Mouse (Mus musculus) neural tube, embryonic 11.5 days (tissue): ENCODE results near the gene Ints14. TPM values are rescaled to one million over a fixed set of nuclear protein-coding genes. Genes with fewer than 3 reads are reported as not detected.
"Not testable (repeated sequence)": the region's sequence is repeated elsewhere in the genome, so short reads cannot be mapped to it uniquely, and the experiment has no call there.

Experiments used
- ATAC-seq: fragments of 200-750 bp; cut with Nextera tagmentation; 2 replicates; pipeline ENCODE4 v1.8.0; 2017; ENCODE audit warnings: moderate number of reproducible peaks, mild to moderate bottlenecking, moderate TSS enrichment, moderate library complexity; ENCODE audit not compliant: insufficient read depth, low FRiP score, low TSS enrichment
- DNase-seq: peaks from one replicate; pipeline ENCODE4 v3.0.0-alpha.2; 2015; ENCODE audit warnings: low spot score
- H3K27ac ChIP-seq: fragments of 300-500 bp; sonication (generic); 2 replicates; pipeline ENCODE4 v1.5.1; 2014; ENCODE audit warnings: low read depth, mild to moderate bottlenecking, low read length
- H3K27me3 ChIP-seq: fragments of 300-500 bp; sonication (generic); 2 replicates; pipeline ENCODE4 v1.6.1; 2014; ENCODE audit warnings: mild to moderate bottlenecking, low read length, mixed read lengths; ENCODE audit not compliant: control insufficient read depth, insufficient read depth
- H3K36me3 ChIP-seq: fragments of 300-500 bp; sonication (generic); 2 replicates; pipeline ENCODE4 v1.6.1; 2014; ENCODE audit warnings: mild to moderate bottlenecking, low read length, moderate library complexity, mixed read lengths; ENCODE audit not compliant: control insufficient read depth, insufficient read depth
- H3K4me1 ChIP-seq: fragments of 300-500 bp; sonication (generic); 2 replicates; pipeline ENCODE4 v1.6.1; 2014; ENCODE audit warnings: low read length, mixed read lengths; ENCODE audit not compliant: control insufficient read depth, insufficient read depth
- H3K4me2 ChIP-seq: fragments of 300-500 bp; sonication (generic); 2 replicates; pipeline ENCODE4 v1.6.1; 2014; ENCODE audit warnings: low read depth, mild to moderate bottlenecking, moderate library complexity
- H3K4me3 ChIP-seq: fragments of 300-500 bp; sonication (generic); 2 replicates; pipeline ENCODE4 v1.5.1; 2014; ENCODE audit warnings: low read depth, low read length
- H3K9ac ChIP-seq: fragments of 300-500 bp; sonication (generic); 2 replicates; pipeline ENCODE4 v1.6.1; 2014; ENCODE audit warnings: mild to moderate bottlenecking, low read length
- H3K9me3 ChIP-seq: fragments of 300-500 bp; sonication (generic); 2 replicates; pipeline ENCODE4 v1.6.1; 2016; ENCODE audit warnings: low read length; ENCODE audit not compliant: control insufficient read depth
- WGBS: fragments of 180-500 bp; shearing (Covaris S2); extraction: QIAGEN DNeasy Blood & Tissue Kit; methylation state at CpG from one replicate; pipeline ENCODE4 v1.1.7; 2014; 5-methylcytosine and 5-hydroxymethylcytosine counted together
- microRNA-seq: library from miRNA; unstranded; fragments of <30 nt; microRNA quantifications from one replicate; pipeline ENCODE4, GENCODE M21; 2016
- polyA plus RNA-seq: library from polyadenylated mRNA; unstranded; fragments of >200 nt; fragmentation: Nextera tagmentation; extraction: Ambion mirVana; gene quantifications from 2 replicates; pipeline ENCODE4 v1.2.1, GENCODE M21; 2014

Gene Ints14
- polyA plus RNA-seq, 1 experiment from 2014 or later: 78.9 TPM

DNA sequence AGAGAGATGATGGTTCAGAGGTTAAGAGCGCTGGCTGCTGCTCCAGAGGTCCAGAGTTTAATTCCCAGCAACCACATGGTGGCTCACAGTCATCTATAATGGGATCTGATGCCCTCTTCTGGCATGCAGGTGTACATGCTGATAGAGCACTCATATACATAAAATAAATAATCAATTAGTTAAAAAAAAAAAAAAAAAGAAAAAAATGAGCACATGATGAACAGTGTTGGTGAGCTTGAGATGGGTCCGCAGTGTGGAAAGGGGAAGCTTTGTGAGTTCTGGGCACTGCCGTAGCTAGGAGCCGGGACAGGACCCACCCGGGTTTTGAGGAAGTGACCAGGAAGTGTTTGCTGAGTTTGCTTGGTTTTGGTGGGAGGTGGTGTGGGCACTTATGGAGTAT lies 70.7 kb downstream of the Ints14 start:
- not testable (repeated sequence) for H3K4me2 ChIP-seq, ATAC-seq, H3K36me3 ChIP-seq, H3K9ac ChIP-seq, H3K27me3 ChIP-seq, H3K9me3 ChIP-seq, H3K4me3 ChIP-seq, DNase-seq, H3K27ac ChIP-seq, H3K4me1 ChIP-seq
- WGBS: 83% methylated on average over 5 of the region's 5 CpGs

DNA sequence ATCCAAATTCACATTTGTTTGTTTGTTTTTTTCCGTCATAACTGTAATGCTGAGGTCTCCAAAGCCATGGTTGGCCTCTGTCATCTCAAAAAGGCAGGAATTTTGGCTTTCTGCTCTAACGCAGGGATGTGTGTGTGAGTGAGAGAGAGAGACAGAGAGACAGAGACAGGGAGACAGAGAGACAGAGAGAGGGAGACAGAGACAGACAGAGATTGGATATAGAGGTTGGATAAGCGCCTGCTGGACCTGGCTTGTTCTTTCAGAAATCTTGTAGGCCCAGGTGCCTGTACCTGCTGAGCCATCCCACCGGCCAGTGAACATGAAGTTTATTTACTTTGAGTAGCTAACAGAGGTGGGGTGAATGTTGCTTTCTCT lies 71.2 kb downstream of the Ints14 start:
- H3K27me3 ChIP-seq: no peaks in the 10 kb centered on the region
- no peaks in the 10 kb centered on the region for H3K36me3 ChIP-seq
- WGBS: 34% methylated on average over 4 of the region's 4 CpGs
- H3K4me1 ChIP-seq: peaks cover 3% of the 10 kb centered on the region; the same call in 1 of the 2 replicates
- H3K9ac ChIP-seq: peak overlapping the region; percentile 98; the same call in 1 of the 2 replicates
- H3K4me3 ChIP-seq: peak overlapping the region; percentile 100
- ATAC-seq (no peak), DNase-seq (no peak)
- H3K9me3 ChIP-seq: no peaks in the 10 kb centered on the region
- no peak overlapping the region; the same call in 1 of the 2 replicates for H3K27ac ChIP-seq
- no peak overlapping the region for H3K4me2 ChIP-seq

DNA sequence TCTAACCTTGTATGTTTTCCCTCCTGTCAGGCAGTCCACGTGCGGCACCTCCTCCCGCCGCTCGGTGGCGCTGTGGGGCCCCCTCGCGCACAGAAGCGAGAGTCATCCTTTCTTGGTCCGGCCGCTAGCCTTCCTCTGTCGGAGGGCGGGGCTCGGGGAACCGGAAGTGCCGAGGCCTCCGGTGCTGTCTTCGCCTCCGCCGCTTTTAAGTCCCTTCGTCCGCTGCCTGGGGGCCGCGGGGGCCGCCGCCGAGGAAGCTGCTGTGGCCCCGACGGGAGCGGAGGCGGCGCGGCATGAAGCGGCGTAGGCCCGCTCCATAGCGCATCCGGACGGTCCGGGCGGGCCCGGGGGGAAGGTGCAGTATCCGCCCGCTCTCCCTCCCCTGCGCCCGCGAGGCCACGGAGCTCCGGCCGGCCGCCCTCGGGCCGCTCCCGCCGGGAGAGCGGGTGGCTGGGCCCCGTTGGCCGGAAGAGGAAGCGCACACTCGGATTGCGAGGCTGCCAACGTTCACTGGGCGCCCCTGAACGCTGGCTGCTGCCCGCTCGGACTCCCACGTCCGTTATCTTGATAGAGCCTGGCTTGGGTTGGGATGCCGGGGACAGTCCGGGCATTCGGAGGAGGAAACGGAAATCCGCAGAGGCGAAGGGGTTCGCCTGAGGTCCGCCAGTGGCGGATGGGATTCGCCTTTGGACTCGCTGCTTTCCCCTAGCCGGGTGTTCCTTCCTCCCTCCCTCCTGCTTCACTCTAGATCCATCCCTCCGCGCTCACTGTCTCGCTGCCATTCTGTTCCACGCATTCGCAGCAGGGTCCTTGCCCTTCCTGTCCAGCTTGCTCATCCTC lies 71.8 kb downstream of the Ints14 start, which contains the start of gene Dpp8:
TSS of gene Dpp8 (plus strand) at position 146 of the 840 bp plus-strand sequence.
- ATAC-seq: peak; percentile 90
- H3K9ac ChIP-seq: peak within 1 kb of the TSS; percentile 98

DNA sequence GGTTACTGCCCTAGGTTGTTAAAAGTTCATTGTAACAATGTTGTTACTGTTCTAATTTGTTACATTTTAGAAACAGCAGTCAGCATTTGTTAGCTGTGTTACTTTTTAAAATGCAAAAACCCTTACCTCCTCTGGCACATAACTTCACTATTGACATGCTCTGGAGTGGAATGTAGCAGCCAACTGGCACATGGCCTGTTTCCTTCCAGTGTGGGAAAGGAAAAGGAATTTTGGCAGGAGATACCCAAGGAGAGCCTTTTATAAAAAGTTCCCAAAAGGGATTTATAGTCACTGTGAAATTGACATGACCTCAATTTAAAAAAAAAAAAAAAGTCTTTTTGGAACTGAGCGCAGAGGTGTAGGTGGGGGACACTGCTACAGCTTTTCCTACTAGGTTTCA lies 75.8 kb downstream of the Ints14 start:
- Histone ChIP-seq H3K9me3 (no peaks in the 10 kb centered on the region), H3K27ac (no peak overlapping the region), H3K4me3 (no peak overlapping the region), H3K27me3 (no peaks in the 10 kb centered on the region), H3K9ac (no peak overlapping the region), H3K4me2 (no peak overlapping the region), H3K4me1 (peaks cover 3% of the 10 kb centered on the region; the same call in 1 of the 2 replicates), H3K36me3 (peaks cover 6% of the 10 kb centered on the region; the same call in 1 of the 2 replicates)
- DNase-seq (no peak), ATAC-seq (no peak)
- 100% methylated on average over 1 of the region's 1 CpGs for WGBS

More for the DNA sequence above, 71.8 kb downstream of the Ints14 start, which contains the start of gene Dpp8:
- no peaks in the 10 kb centered on the region for H3K27me3 ChIP-seq
- no peaks in the 10 kb centered on the region for H3K36me3 ChIP-seq
- H3K4me1 ChIP-seq: peaks cover 3% of the 10 kb centered on the region; the same call in 1 of the 2 replicates
- peak within 1 kb of the TSS; percentile 74 for H3K4me2 ChIP-seq
- peak; percentile 95 for DNase-seq
- WGBS: under 1% methylated on average over 82 of the region's 85 CpGs
- H3K9me3 ChIP-seq: no peaks in the 10 kb centered on the region
- peak within 1 kb of the TSS; percentile 79 for H3K27ac ChIP-seq
- peak within 1 kb of the TSS; percentile 100 for H3K4me3 ChIP-seq

Small RNA genes lying within 50 kb of the gene (microRNA-seq; reads per million reads assigned to microRNA genes)
- not detected for gene Gm25640

Other genes starting within 250 kb of the Ints14 start
- gene Rab11a, start 223.1 kb upstream of the Ints14 start, polyA plus RNA-seq: 292 and 312 TPM in 2 replicates
- gene Dennd4a, start 149.6 kb upstream of the Ints14 start, polyA plus RNA-seq: 10.1 and 10.8 TPM in 2 replicates
- gene Slc24a1, start 9.3 kb upstream of the Ints14 start, polyA plus RNA-seq: 0.05 TPM in 1 of 2 replicates, not detected in the other
- 105 and 114 TPM in 2 replicates for gene Hacd3, start 60.8 kb downstream of the Ints14 start, polyA plus RNA-seq
- gene Dpp8, start 71.5 kb downstream of the Ints14 start, polyA plus RNA-seq: 34.7 and 36.7 TPM in 2 replicates
- gene Igdcc4, start 140.6 kb downstream of the Ints14 start, polyA plus RNA-seq: 12.3 and 14.1 TPM in 2 replicates
- 60.7 and 71.9 TPM in 2 replicates for gene Igdcc3, start 180.3 kb downstream of the Ints14 start, polyA plus RNA-seq
- 4.9 and 6.1 TPM in 2 replicates for gene Parp16, start 234.4 kb downstream of the Ints14 start, polyA plus RNA-seq